Mouse (Mus musculus) forebrain, postnatal 0 days (tissue): ENCODE data around the gene Scn4b. TPM values are rescaled to one million over a fixed set of nuclear protein-coding genes. Genes with fewer than 3 reads are reported as not detected.

Source experiments
- ATAC-seq: fragments of 200-750 bp; cut with Nextera tagmentation; 2 replicates; pipeline ENCODE4 v1.8.0; 2017; ENCODE audit warnings: mild to moderate bottlenecking, moderate library complexity
- DNase-seq: peaks from one replicate; pipeline ENCODE4 v3.0.0-alpha.2; 2015
- H3K27ac ChIP-seq: fragments of 300-500 bp; sonication (generic); 2 replicates; pipeline ENCODE4 v1.5.1; 2014; ENCODE audit warnings: low read depth, mild to moderate bottlenecking, antibody characterized with exemption, low read length, moderate library complexity, mixed read lengths
- H3K27me3 ChIP-seq: fragments of 300-500 bp; sonication (generic); 2 replicates; pipeline ENCODE4 v1.6.1; 2014; ENCODE audit warnings: mild to moderate bottlenecking, low read length, mixed read lengths; ENCODE audit not compliant: insufficient read depth
- H3K36me3 ChIP-seq: fragments of 300-500 bp; sonication (generic); 2 replicates; pipeline ENCODE4 v1.6.1; 2014; ENCODE audit warnings: mild to moderate bottlenecking, moderate library complexity; ENCODE audit not compliant: insufficient read depth
- H3K4me1 ChIP-seq: fragments of 300-500 bp; sonication (generic); 2 replicates; pipeline ENCODE4 v1.6.1; 2014; ENCODE audit warnings: antibody characterized with exemption; ENCODE audit not compliant: insufficient read depth
- H3K4me2 ChIP-seq: fragments of 300-500 bp; sonication (generic); 2 replicates; pipeline ENCODE4 v1.6.1; 2014; ENCODE audit warnings: low read depth, mild to moderate bottlenecking, moderate library complexity
- H3K4me3 ChIP-seq: fragments of 300-500 bp; sonication (generic); 2 replicates; pipeline ENCODE4 v1.5.1; 2014; ENCODE audit warnings: low read depth, low read length, mixed read lengths
- H3K9ac ChIP-seq: fragments of 300-500 bp; sonication (generic); 2 replicates; pipeline ENCODE4 v1.6.1; 2014; ENCODE audit warnings: mild to moderate bottlenecking
- H3K9me3 ChIP-seq: fragments of 300-500 bp; sonication (generic); 2 replicates; pipeline ENCODE4 v1.6.1; 2016; ENCODE audit warnings: low read length
- CTCF ChIP-seq: sonication (generic); IDR thresholded peaks from 2 replicates; pipeline ENCODE4 v1.5.1; 2016; ENCODE audit warnings: antibody characterized with exemption, control low read depth, low read depth
- WGBS: fragments of 180-500 bp; shearing (Covaris S2); extraction: QIAGEN DNeasy Blood & Tissue Kit; methylation state at CpG from one replicate; pipeline ENCODE4 v1.1.7; 2014; 5-methylcytosine and 5-hydroxymethylcytosine counted together
- polyA plus RNA-seq: library from polyadenylated mRNA; unstranded; fragments of >200 nt; fragmentation: Nextera tagmentation; extraction: Ambion mirVana; gene quantifications from 2 replicates; pipeline ENCODE4 v1.2.1, GENCODE M21; 2015
- total RNA-seq: library from RNA; depleted of rRNA; stranded (reverse); fragments of >200 nt; gene quantifications from 2 replicates; pipeline ENCODE4 v1.2.3, GENCODE M21; 2014

The Scn4b gene
- total and polyA plus RNA-seq, 2 experiments from 2014 or later: 0.43 to 0.59 TPM

- Histone ChIP-seq H3K4me2 (no peak overlapping the region), H3K9me3 (no peaks in the 10 kb centered on the region), H3K27me3 (no peaks in the 10 kb centered on the region), H3K9ac (no peak overlapping the region), H3K4me3 (no peak overlapping the region), H3K36me3 (peaks cover 15% of the 10 kb centered on the region; the same call in 1 of the 2 replicates), H3K4me1 (peaks cover 7% of the 10 kb centered on the region), H3K27ac (no peak overlapping the region)
- TF ChIP-seq CTCF: no peak
- 58% methylated on average over 7 of the region's 7 CpGs for WGBS
- DNase-seq (no peak), ATAC-seq (no peak)
Observed at GRCm38 (mm10) chr9:45126941-45127340, 11.3 kb upstream of the Scn4b start.

- 86% methylated on average over 3 of the region's 3 CpGs for WGBS
- H3K27ac ChIP-seq: no peak overlapping the region
- no peaks in the 10 kb centered on the region for H3K9me3 ChIP-seq
- H3K36me3 ChIP-seq: peaks cover 12% of the 10 kb centered on the region; the same call in 1 of the 2 replicates
- DNase-seq: no peak
- H3K9ac ChIP-seq: no peak overlapping the region
- no peak for ATAC-seq
- H3K27me3 ChIP-seq: peaks cover 15% of the 10 kb centered on the region
- no peak overlapping the region for H3K4me3 ChIP-seq
- H3K4me2 ChIP-seq: no peak overlapping the region
- TF ChIP-seq CTCF: no peak
- H3K4me1 ChIP-seq: no peaks in the 10 kb centered on the region
Observed at GRCm38 (mm10) chr9:45130119-45130518, 8.1 kb upstream of the Scn4b start.

GRCm38 (mm10) chr9:45133484-45134310 is 4.5 kb upstream of the Scn4b start:
- H3K4me1 ChIP-seq: no peaks in the 10 kb centered on the region
- WGBS: 22% methylated on average over 5 of the region's 5 CpGs
- peak; percentile 63 for TF ChIP-seq CTCF
- DNase-seq: peak; percentile 26
- no peak for ATAC-seq
- H3K27ac ChIP-seq: no peak overlapping the region
- H3K4me2 ChIP-seq: no peak overlapping the region
- H3K4me3 ChIP-seq: no peak overlapping the region
- peaks cover 45% of the 10 kb centered on the region for H3K27me3 ChIP-seq
- H3K36me3 ChIP-seq: no peaks in the 10 kb centered on the region
- no peak overlapping the region for H3K9ac ChIP-seq
- no peaks in the 10 kb centered on the region for H3K9me3 ChIP-seq

GRCm38 (mm10) chr9:45136442-45137169 is 1.6 kb upstream of the Scn4b start:
- WGBS: 20% methylated on average over 7 of the region's 7 CpGs

GRCm38 (mm10) chr9:45139082-45139481 is 887 bp downstream of the Scn4b start:
- Histone ChIP-seq H3K36me3 (no peaks in the 10 kb centered on the region), H3K4me2 (peak overlapping the region; percentile 89), H3K4me1 (no peaks in the 10 kb centered on the region), H3K27me3 (peaks cover 76% of the 10 kb centered on the region), H3K27ac (no peak overlapping the region), H3K9ac (peak overlapping the region; percentile 37), H3K9me3 (no peaks in the 10 kb centered on the region), H3K4me3 (peak overlapping the region; percentile 47)
- DNase-seq: no peak
- whole genome bisulfite sequencing: 6% methylated on average over 7 of the region's 7 CpGs
- TF ChIP-seq CTCF: no peak
- ATAC-seq: no peak

More at GRCm38 (mm10) chr9:45136442-45137169, 1.6 kb upstream of the Scn4b start:
- DNase-seq (no peak), ATAC-seq (no peak)
- no peak for TF ChIP-seq CTCF
- no peaks in the 10 kb centered on the region for H3K9me3 ChIP-seq
- H3K27ac ChIP-seq: no peak overlapping the region
- no peak overlapping the region for H3K9ac ChIP-seq
- H3K4me3 ChIP-seq: no peak overlapping the region
- no peak overlapping the region for H3K4me2 ChIP-seq
- H3K36me3 ChIP-seq: no peaks in the 10 kb centered on the region
- H3K27me3 ChIP-seq: peaks cover 67% of the 10 kb centered on the region
- H3K4me1 ChIP-seq: no peaks in the 10 kb centered on the region

GRCm38 (mm10) chr9:45140945-45141344 is 2.8 kb downstream of the Scn4b start:
- Histone ChIP-seq H3K4me1 (no peaks in the 10 kb centered on the region), H3K9ac (no peak overlapping the region), H3K27ac (no peak overlapping the region), H3K36me3 (no peaks in the 10 kb centered on the region), H3K4me3 (no peak overlapping the region), H3K9me3 (no peaks in the 10 kb centered on the region), H3K27me3 (peaks cover 76% of the 10 kb centered on the region), H3K4me2 (no peak overlapping the region)
- DNase-seq: no peak
- 20% methylated on average over 7 of the region's 7 CpGs for WGBS
- TF ChIP-seq CTCF: no peak
- no peak for ATAC-seq

GRCm38 (mm10) chr9:45142686-45143085 is 4.5 kb downstream of the Scn4b start:
- TF ChIP-seq CTCF: no peak
- Histone ChIP-seq H3K4me3 (no peak overlapping the region), H3K9me3 (no peaks in the 10 kb centered on the region), H3K4me1 (no peaks in the 10 kb centered on the region), H3K9ac (no peak overlapping the region), H3K36me3 (no peaks in the 10 kb centered on the region), H3K4me2 (no peak overlapping the region), H3K27ac (no peak overlapping the region), H3K27me3 (peaks cover 61% of the 10 kb centered on the region)
- 62% methylated on average over 3 of the region's 3 CpGs for WGBS
- ATAC-seq: no peak
- DNase-seq: no peak
